Mouse (Mus musculus) macrophage (primary cell): ENCODE measurements around the gene Iqcf3. TPM values are rescaled to one million over a fixed set of nuclear protein-coding genes. Genes with fewer than 3 reads are reported as not detected.
"Not testable (repeated sequence)": the region's sequence is repeated elsewhere in the genome, so short reads cannot be mapped to it uniquely, and the experiment has no call there.

ENCODE experiments used
- H3K27ac ChIP-seq: fragments of 350-480 bp; formaldehyde crosslinking; 2 replicates; pipeline ENCODE4 v1.9.0; 2021
- H3K36me3 ChIP-seq: fragments of 350-480 bp; formaldehyde crosslinking; 2 replicates; pipeline ENCODE4 v1.9.0; 2021; ENCODE audit errors: inconsistent target
- H3K4me3 ChIP-seq: fragments of 350-480 bp; formaldehyde crosslinking; 2 replicates; pipeline ENCODE4 v1.9.0; 2021; ENCODE audit errors: inconsistent target
- H3K79me2 ChIP-seq: fragments of 350-480 bp; formaldehyde crosslinking; 2 replicates; pipeline ENCODE4 v1.9.0; 2021; ENCODE audit errors: inconsistent target
- WGBS: methylation state at CpG from one replicate; pipeline ENCODE4 v1.1.7; 2026; ENCODE audit warnings: inconsistent platforms; ENCODE audit not compliant: missing documents; 5-methylcytosine and 5-hydroxymethylcytosine counted together
- polyA plus RNA-seq: library from polyadenylated mRNA; stranded (reverse); fragments of 250-400 nt; gene quantifications from 3 replicates; pipeline ENCODE4 v1.2.4, GENCODE M21; 2018; ENCODE audit warnings: inconsistent platforms
- total RNA-seq, 78 experiments: library from RNA; depleted of rRNA; stranded (reverse); fragments of 250-400 nt; gene quantifications; 1 replicate in 9 of 78; 2 replicates in 24 of 78; 3 replicates in 43 of 78; 4 replicates in 2 of 78; pipeline ENCODE4 v1.2.4; 2018; ENCODE audit warnings: inconsistent platforms in 56 of 78

The Iqcf3 gene
- not detected for total RNA-seq (2018; cell fraction: chromatin; rRNA removed)
- total RNA-seq (2018; cell fraction: cytosol; rRNA removed) = not detected
- not detected for total RNA-seq (2018; cell fraction: nucleus; rRNA removed)
- polyA plus RNA-seq = not detected in 3 replicates

GRCm38 (mm10) chr9:106561531-106561930 lies at the start of gene Iqcf3:
Gene Iqcf3, minus strand, starts transcription at chr9:106561631.
- H3K4me3 ChIP-seq = no peak within 1 kb of the TSS
- no peaks in the 10 kb centered on the region for H3K36me3 ChIP-seq
- H3K79me2 ChIP-seq = no peaks in the 10 kb centered on the region
- H3K27ac ChIP-seq = no peak within 1 kb of the TSS
- WGBS = 85% methylated on average over 5 of the region's 5 CpGs

GRCm38 (mm10) chr9:106610727-106611126 lies 49.3 kb upstream of the Iqcf3 start:
- H3K36me3 ChIP-seq = no peaks in the 10 kb centered on the region
- H3K79me2 ChIP-seq = no peaks in the 10 kb centered on the region
- H3K4me3 ChIP-seq = no peak overlapping the region
- no peak overlapping the region for H3K27ac ChIP-seq
- WGBS = 91% methylated on average over 4 of the region's 4 CpGs

- Histone ChIP-seq H3K4me3 (no peak overlapping the region), H3K36me3 (no peaks in the 10 kb centered on the region), H3K27ac (no peak overlapping the region), H3K79me2 (no peaks in the 10 kb centered on the region)
- 21% methylated on average over 8 of the region's 8 CpGs for WGBS
Observed at GRCm38 (mm10) chr9:106600546-106600945, 39.1 kb upstream of the Iqcf3 start.

GRCm38 (mm10) chr9:106598466-106598865 lies 37.0 kb upstream of the Iqcf3 start:
- H3K27ac ChIP-seq = no peak overlapping the region
- no peaks in the 10 kb centered on the region for H3K79me2 ChIP-seq
- H3K4me3 ChIP-seq = no peak overlapping the region
- H3K36me3 ChIP-seq = no peaks in the 10 kb centered on the region
- 51% methylated on average over 7 of the region's 7 CpGs for WGBS

DNA sequence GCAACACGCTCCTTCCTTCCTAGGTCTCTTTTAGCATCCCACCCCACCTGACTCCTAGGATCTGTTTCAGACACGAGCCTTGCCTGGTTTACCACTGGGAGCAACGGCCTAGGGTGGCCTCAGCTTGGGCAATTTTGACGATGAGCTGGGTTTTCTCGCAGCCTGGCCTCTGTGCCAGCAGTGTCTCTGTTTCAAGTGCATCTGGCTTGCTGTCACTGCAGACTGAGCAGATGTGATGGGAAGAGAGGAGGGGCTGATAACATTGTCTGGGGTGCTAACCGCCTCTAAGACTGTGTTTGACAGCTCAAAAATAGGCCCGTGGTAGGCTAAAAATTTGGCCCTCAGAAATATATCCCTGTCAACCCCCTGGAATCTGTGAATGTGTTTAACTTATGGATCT lies 34.4 kb upstream of the Iqcf3 start:
- Histone ChIP-seq H3K27ac (no peak overlapping the region), H3K79me2 (no peaks in the 10 kb centered on the region), H3K4me3 (no peak overlapping the region), H3K36me3 (no peaks in the 10 kb centered on the region)
- WGBS = 90% methylated on average over 7 of the region's 7 CpGs

GRCm38 (mm10) chr9:106595402-106595801 lies 34.0 kb upstream of the Iqcf3 start:
- not testable (repeated sequence) for H3K27ac ChIP-seq, H3K79me2 ChIP-seq, H3K36me3 ChIP-seq, H3K4me3 ChIP-seq
- WGBS = 60% methylated on average over 2 of the region's 4 CpGs

DNA sequence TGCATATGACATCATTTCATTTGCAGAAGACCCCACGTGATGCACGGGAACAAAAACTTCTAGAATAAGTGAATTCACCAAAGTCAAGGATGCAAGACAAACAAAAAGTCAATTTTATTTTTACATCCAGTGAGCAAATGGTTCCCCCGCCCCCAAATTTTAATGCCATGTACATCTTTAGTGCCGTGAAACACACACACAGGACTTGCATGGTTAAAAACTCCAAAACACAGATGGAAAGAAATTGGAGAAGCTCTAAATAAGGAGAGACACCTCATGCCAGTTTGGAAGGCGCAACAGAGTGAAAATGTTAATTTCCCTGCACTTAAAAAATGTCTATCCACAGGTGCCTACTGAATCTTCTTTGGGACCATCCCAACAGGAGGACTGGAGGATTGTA lies 30.7 kb upstream of the Iqcf3 start:
- no peak overlapping the region for H3K27ac ChIP-seq
- 87% methylated on average over 5 of the region's 5 CpGs for WGBS
- no peaks in the 10 kb centered on the region for H3K36me3 ChIP-seq
- H3K4me3 ChIP-seq = no peak overlapping the region
- no peaks in the 10 kb centered on the region for H3K79me2 ChIP-seq

DNA sequence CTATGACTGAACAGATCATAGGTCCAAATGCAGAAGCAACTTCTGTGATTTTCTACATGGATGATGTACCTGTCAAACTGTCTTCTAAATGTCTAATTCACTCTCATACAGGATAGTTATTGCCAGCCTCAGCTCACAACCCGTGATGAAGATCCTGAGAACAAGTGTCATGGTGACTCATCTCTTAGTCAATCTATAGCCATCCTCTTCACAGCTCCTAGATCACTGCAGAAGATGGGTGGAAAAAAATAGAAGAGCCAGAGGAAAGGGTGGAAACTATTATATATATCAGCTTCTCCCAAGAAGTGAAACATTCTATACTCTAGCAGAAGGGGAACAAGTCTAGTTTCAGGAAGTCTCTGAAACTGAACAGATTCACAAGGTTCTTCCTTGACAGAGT lies 21.1 kb upstream of the Iqcf3 start:
- Histone ChIP-seq H3K79me2 (no peaks in the 10 kb centered on the region), H3K4me3 (no peak overlapping the region), H3K36me3 (no peaks in the 10 kb centered on the region), H3K27ac (no peak overlapping the region)
- WGBS = 80% methylated on average over 1 of the region's 1 CpGs

GRCm38 (mm10) chr9:106580016-106580415 lies 18.6 kb upstream of the Iqcf3 start:
- no peak overlapping the region for H3K4me3 ChIP-seq
- no peaks in the 10 kb centered on the region for H3K36me3 ChIP-seq
- 80% methylated on average over 7 of the region's 7 CpGs for WGBS
- no peak overlapping the region for H3K27ac ChIP-seq
- H3K79me2 ChIP-seq = no peaks in the 10 kb centered on the region

GRCm38 (mm10) chr9:106576112-106576511 lies 14.7 kb upstream of the Iqcf3 start:
- H3K27ac ChIP-seq = no peak overlapping the region
- 88% methylated on average over 2 of the region's 2 CpGs for WGBS

DNA sequence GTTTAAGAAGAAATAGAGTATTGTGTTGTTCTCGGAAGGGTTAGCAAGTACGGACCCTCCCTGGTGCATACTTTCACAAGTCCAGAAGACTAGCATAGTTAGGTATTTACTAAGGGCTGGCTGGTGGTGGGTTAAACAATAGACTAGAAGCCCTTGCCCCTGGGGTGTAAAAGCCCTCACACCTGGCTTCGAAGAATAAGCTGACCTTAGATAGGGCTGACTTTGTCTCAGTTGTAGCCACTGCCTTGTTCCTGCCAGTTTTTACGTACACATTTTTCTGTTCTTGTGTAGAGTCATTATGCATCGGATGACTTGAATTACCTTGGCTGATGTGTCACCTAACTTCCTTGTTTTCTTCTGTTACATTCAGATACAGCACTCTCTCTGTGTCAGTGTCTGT lies 11.9 kb upstream of the Iqcf3 start:
- Histone ChIP-seq H3K27ac (no peak overlapping the region), H3K4me3 (no peak overlapping the region), H3K36me3 (no peaks in the 10 kb centered on the region), H3K79me2 (no peaks in the 10 kb centered on the region)
- 94% methylated on average over 5 of the region's 5 CpGs for WGBS

More at GRCm38 (mm10) chr9:106576112-106576511, 14.7 kb upstream of the Iqcf3 start:
- no peaks in the 10 kb centered on the region for H3K79me2 ChIP-seq
- no peak overlapping the region for H3K4me3 ChIP-seq
- no peaks in the 10 kb centered on the region for H3K36me3 ChIP-seq

DNA sequence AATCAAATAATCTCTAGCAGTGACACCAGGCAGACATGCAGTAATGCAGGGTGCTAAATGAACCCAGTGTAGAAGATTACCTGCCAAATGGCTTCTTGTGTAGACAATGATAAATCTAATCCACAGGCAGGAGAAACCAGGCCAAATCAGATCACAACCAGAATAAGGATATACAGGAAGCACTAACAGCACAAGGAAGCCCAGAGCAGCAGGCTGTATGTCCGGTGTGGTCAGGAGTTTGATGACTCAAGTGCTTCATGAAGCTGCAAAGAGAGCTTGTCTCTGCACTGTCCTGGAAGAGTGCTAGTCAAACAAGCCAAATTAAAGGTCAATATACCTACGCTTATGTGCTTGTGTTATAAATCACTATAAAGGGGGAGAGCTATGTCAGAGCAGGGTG lies 10.8 kb upstream of the Iqcf3 start:
- H3K27ac ChIP-seq = no peak overlapping the region
- no peak overlapping the region for H3K4me3 ChIP-seq
- WGBS = 62% methylated on average over 2 of the region's 2 CpGs
- no peaks in the 10 kb centered on the region for H3K79me2 ChIP-seq
- no peaks in the 10 kb centered on the region for H3K36me3 ChIP-seq

DNA sequence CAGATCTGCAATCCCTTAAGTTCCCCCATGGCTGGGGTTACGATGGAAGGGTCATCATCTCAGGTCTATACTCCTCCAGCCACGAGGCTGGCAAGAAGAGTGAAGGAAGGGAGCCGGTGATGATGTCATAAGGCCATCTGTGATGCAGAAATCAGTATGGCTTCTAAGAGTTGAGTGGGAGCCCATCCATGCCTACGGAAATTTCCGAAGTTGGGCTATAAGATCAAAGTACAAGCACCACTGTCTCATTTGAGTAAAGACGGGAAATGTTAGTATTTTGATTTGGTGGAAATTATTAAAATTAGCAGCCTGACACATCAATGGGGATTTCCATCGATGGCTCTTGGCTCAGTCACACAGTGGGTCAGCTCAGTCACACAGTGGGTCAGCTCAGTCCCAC lies 9.5 kb upstream of the Iqcf3 start, which contains the start of gene Iqcf4:
Gene Iqcf4 (minus strand): TSS at position 101 of the 400 bp plus-strand sequence.
- 89% methylated on average over 7 of the region's 7 CpGs for WGBS
- Histone ChIP-seq H3K79me2 (no peaks in the 10 kb centered on the region), H3K27ac (no peak within 1 kb of the TSS), H3K4me3 (no peak within 1 kb of the TSS), H3K36me3 (no peaks in the 10 kb centered on the region)

- no peaks in the 10 kb centered on the region for H3K36me3 ChIP-seq
- no peak overlapping the region for H3K27ac ChIP-seq
- no peak overlapping the region for H3K4me3 ChIP-seq
- H3K79me2 ChIP-seq = no peaks in the 10 kb centered on the region
- WGBS = 40% methylated on average over 11 of the region's 11 CpGs
Observed at GRCm38 (mm10) chr9:106566437-106566836, 5.0 kb upstream of the Iqcf3 start.

- H3K36me3 ChIP-seq = no peaks in the 10 kb centered on the region
- H3K4me3 ChIP-seq = no peak overlapping the region
- WGBS = 87% methylated on average over 8 of the region's 8 CpGs
Observed at GRCm38 (mm10) chr9:106564025-106564424, 2.6 kb upstream of the Iqcf3 start.

DNA sequence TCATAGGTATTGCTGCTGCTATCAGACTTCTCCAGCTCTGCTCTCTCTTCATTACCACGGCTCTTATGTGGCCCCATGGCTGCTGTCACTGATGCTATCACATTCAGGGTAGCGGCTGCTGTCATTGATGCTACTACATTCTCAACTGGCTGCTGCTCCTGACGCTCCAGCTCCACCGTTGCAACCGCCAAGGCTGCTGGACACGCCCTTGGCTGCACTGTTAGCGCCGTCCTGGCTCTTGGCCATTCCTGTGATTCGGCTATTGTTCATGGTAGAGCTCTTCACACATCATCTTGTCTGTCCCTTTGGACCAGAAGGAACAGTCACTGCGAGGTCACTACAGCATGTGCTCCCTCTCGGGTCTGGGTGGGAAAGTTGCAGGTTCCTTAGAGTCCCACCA lies 860 bp upstream of the Iqcf3 start:
- WGBS = 91% methylated on average over 11 of the region's 11 CpGs

More at GRCm38 (mm10) chr9:106564025-106564424, 2.6 kb upstream of the Iqcf3 start:
- Histone ChIP-seq H3K79me2 (no peaks in the 10 kb centered on the region), H3K27ac (no peak overlapping the region)

More for the DNA sequence above, 860 bp upstream of the Iqcf3 start:
- H3K4me3 ChIP-seq = no peak overlapping the region
- no peak overlapping the region for H3K27ac ChIP-seq
- no peaks in the 10 kb centered on the region for H3K79me2 ChIP-seq
- H3K36me3 ChIP-seq = no peaks in the 10 kb centered on the region
